Mouse (Mus musculus): ENCODE results near the gene Gpx8. TPM values are rescaled to one million over a fixed set of nuclear protein-coding genes. Genes with fewer than 3 reads are reported as not detected.

Gpx8 gene
- polyA plus RNA-seq, 1 experiment from 2014 or later: 5.5 TPM

DNA sequence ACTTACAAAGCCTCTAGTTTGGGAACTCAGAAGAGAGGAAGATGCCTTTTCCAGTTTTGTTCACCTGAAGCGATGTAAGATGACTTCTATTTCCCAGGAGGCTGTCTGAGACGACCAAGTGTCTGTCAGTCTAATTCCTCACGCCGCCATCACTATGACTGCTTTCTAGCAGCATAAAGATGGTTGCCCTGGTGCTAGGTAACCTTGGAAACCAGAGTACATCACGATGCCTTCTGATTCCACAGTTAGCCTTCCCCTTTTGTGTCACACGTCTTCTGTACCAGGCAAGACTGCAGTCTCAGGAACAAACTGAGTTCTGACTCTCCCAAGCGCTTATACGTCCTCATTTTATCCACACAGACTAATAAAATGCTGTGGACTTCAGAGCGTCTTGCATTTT lies 32.8 kb upstream of the Gpx8 start:
- no peak for DNase-seq
- Histone ChIP-seq H3K9ac (replicated peaks) (no peak overlapping the region), H3K27ac (ENCODE audit: low read depth) (no peak overlapping the region), H3K27me3 (ENCODE audit: insufficient read depth, low read length) (no peaks in the 10 kb centered on the region), H3K4me3 (ENCODE audit: low read depth, low read length) (no peak overlapping the region), H3K9me3 (ENCODE audit: low read length) (no peaks in the 10 kb centered on the region), H3K36me3 (replicated peaks; ENCODE audit: insufficient read depth, low read length) (no peaks in the 10 kb centered on the region), H3K4me1 (ENCODE audit: insufficient read depth) (no peaks in the 10 kb centered on the region), H3K4me2 (ENCODE audit: low read depth, low read length) (no peak overlapping the region)
- ATAC-seq: no peak
- no peak for TF ChIP-seq CTCF (IDR thresholded peaks at IDR 0.05; ENCODE audit: low read depth)
- WGBS (ENCODE audit: insufficient replicate concordance): 74% methylated on average over 9 of the region's 9 CpGs

DNA sequence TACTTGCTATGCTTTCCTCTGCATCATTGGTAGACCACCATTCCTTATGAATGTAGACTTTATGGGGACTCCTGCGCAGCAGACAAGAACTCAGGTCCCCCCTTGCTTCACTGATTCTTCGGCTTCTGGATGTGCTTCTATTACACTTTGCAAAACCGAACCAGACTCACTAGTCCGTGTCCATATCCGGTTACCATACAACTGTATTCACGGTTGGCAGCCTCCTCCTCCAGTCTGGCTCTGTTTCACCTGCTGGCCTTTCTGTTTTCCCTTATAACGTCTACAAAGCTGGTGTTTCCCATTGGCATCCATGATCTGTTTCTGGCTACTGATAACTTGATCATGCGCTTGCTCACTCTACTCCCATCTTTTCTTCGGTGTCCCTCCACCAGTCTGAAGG lies 18.3 kb upstream of the Gpx8 start:
- DNase-seq (no peak), ATAC-seq (no peak)
- 85% methylated on average over 9 of the region's 9 CpGs for WGBS (ENCODE audit: insufficient replicate concordance)
- H3K4me2 ChIP-seq (ENCODE audit: low read depth, low read length): no peak overlapping the region
- H3K36me3 ChIP-seq (replicated peaks; ENCODE audit: insufficient read depth, low read length): no peaks in the 10 kb centered on the region
- no peak for TF ChIP-seq EP300 (IDR thresholded peaks at IDR 0.05; ENCODE audit: low read depth)
- H3K27ac ChIP-seq (ENCODE audit: low read depth): no peak overlapping the region
- H3K4me3 ChIP-seq (ENCODE audit: low read depth, low read length): no peak overlapping the region
- H3K27me3 ChIP-seq (ENCODE audit: insufficient read depth, low read length): no peaks in the 10 kb centered on the region
- no peaks in the 10 kb centered on the region for H3K4me1 ChIP-seq (ENCODE audit: insufficient read depth)
- no peaks in the 10 kb centered on the region for H3K9me3 ChIP-seq (ENCODE audit: low read length)
- H3K9ac ChIP-seq (replicated peaks): no peak overlapping the region

DNA sequence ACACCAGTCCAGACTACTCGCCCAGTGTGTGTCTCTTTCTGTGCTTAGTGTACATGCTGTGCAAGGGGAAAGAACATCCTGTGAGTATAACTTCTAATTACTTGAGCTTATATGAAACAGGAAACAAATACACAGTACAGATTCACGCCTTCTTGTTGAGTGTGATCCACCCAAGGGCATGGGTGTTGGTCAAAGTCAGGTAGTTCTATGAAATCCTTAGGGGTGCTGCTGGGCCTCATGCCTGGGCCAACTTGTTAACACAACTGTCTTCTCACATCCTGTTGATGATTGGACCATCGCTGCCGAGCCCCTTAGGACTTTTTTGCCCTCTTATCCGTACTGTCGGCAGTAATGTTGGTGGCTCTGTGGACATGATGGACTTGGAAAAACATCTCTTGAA lies 15.5 kb upstream of the Gpx8 start:
- Histone ChIP-seq H3K4me2 (ENCODE audit: low read depth, low read length) (no peak overlapping the region), H3K9ac (replicated peaks) (no peak overlapping the region), H3K27me3 (ENCODE audit: insufficient read depth, low read length) (no peaks in the 10 kb centered on the region), H3K27ac (ENCODE audit: low read depth) (no peak overlapping the region), H3K4me1 (ENCODE audit: insufficient read depth) (no peaks in the 10 kb centered on the region), H3K4me3 (ENCODE audit: low read depth, low read length) (no peak overlapping the region), H3K9me3 (ENCODE audit: low read length) (no peaks in the 10 kb centered on the region), H3K36me3 (replicated peaks; ENCODE audit: insufficient read depth, low read length) (no peaks in the 10 kb centered on the region)
- no peak for DNase-seq
- TF ChIP-seq EP300 (IDR thresholded peaks at IDR 0.05; ENCODE audit: low read depth) (no peak), CTCF (IDR thresholded peaks at IDR 0.05; ENCODE audit: low read depth) (no peak)
- 79% methylated on average over 6 of the region's 6 CpGs for WGBS (ENCODE audit: insufficient replicate concordance)
- ATAC-seq: no peak

DNA sequence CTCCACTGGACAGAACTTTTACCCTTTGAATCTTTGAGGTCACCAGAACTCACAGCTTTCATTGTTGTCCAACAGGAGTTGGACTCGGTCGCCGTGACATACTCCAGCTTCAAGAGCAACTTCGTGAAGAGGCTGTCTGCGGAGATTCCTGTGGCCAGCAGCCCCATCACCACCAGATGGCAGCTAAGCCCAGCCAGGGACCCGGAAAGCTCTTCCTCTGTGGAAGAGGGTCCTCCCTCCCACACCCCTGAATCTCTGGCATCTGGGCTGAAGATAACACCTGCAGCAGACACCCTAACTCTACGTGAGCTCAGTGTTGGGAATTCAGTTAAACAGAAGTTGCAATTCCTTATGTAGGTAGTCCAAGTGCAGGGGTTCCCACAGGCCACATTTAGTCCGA lies 9.6 kb upstream of the Gpx8 start:
- no peak overlapping the region for H3K9ac ChIP-seq (replicated peaks)
- H3K36me3 ChIP-seq (replicated peaks; ENCODE audit: insufficient read depth, low read length): no peaks in the 10 kb centered on the region
- no peak overlapping the region for H3K4me2 ChIP-seq (ENCODE audit: low read depth, low read length)
- H3K27ac ChIP-seq (ENCODE audit: low read depth): no peak overlapping the region
- ATAC-seq: no peak
- no peaks in the 10 kb centered on the region for H3K4me1 ChIP-seq (ENCODE audit: insufficient read depth)
- peak; percentile 42 for TF ChIP-seq CTCF (IDR thresholded peaks at IDR 0.05; ENCODE audit: low read depth)
- TF ChIP-seq EP300 (IDR thresholded peaks at IDR 0.05; ENCODE audit: low read depth): no peak
- H3K27me3 ChIP-seq (ENCODE audit: insufficient read depth, low read length): no peaks in the 10 kb centered on the region
- H3K9me3 ChIP-seq (ENCODE audit: low read length): no peaks in the 10 kb centered on the region
- no peak overlapping the region for H3K4me3 ChIP-seq (ENCODE audit: low read depth, low read length)
- 54% methylated on average over 8 of the region's 8 CpGs for WGBS (ENCODE audit: insufficient replicate concordance)
- DNase-seq: no peak

DNA sequence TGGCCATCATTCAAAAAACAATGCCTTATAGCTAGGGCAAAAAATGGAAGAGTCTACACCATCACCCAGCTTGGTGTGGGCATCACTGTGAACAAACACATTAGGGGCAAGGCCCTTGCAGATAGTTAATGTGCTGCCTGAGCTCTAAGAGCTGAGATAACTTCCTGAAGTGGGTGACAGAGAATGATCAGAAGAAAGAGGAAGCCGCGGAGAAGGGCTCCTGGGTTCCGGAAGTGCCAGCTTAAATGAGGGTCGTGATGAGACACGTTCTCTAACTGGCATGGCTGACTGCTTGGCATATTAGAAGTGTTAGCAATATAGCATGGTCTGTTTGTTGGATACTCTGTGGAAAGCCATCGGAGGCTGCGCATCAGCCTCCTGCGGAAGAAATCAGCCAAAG lies 8.0 kb upstream of the Gpx8 start:
- WGBS (ENCODE audit: insufficient replicate concordance): 53% methylated on average over 8 of the region's 8 CpGs
- H3K27me3 ChIP-seq (ENCODE audit: insufficient read depth, low read length): no peaks in the 10 kb centered on the region

DNA sequence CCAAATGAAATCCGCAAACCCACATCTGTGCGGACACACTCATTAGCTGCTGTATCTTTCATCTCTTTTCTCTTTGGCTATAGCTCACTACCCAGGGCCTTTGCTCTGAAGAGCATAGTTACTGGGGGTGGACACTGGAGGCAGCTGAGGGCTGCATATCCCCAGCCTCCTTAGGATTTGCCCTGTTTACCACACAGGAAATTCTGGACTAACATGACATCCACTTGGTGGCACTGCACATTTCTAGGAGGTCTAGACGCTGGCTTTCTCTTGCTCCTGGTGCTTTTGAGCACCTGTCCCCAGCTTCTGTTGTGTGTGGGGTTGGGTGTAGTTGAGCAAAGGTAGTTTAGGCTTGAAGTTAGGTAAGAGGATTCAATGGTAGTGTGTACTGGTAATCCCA lies 1.4 kb upstream of the Gpx8 start:
- Histone ChIP-seq H3K27ac (ENCODE audit: low read depth) (no peak overlapping the region), H3K9me3 (ENCODE audit: low read length) (no peaks in the 10 kb centered on the region), H3K4me1 (ENCODE audit: insufficient read depth) (no peaks in the 10 kb centered on the region), H3K36me3 (replicated peaks; ENCODE audit: insufficient read depth, low read length) (no peaks in the 10 kb centered on the region), H3K4me2 (ENCODE audit: low read depth, low read length) (no peak overlapping the region), H3K27me3 (ENCODE audit: insufficient read depth, low read length) (no peaks in the 10 kb centered on the region), H3K4me3 (ENCODE audit: low read depth, low read length) (no peak overlapping the region), H3K9ac (replicated peaks) (no peak overlapping the region)
- 73% methylated on average over 3 of the region's 3 CpGs for WGBS (ENCODE audit: insufficient replicate concordance)
- DNase-seq (no peak), ATAC-seq (no peak)
- TF ChIP-seq EP300 (IDR thresholded peaks at IDR 0.05; ENCODE audit: low read depth) (no peak), CTCF (IDR thresholded peaks at IDR 0.05; ENCODE audit: low read depth) (0 out of 2 replicates have a peak, but pooled peaks have one; percentile 14)

More for the DNA sequence above, 8.0 kb upstream of the Gpx8 start:
- no peaks in the 10 kb centered on the region for H3K36me3 ChIP-seq (replicated peaks; ENCODE audit: insufficient read depth, low read length)
- H3K4me3 ChIP-seq (ENCODE audit: low read depth, low read length): no peak overlapping the region
- no peak overlapping the region for H3K9ac ChIP-seq (replicated peaks)
- TF ChIP-seq EP300 (IDR thresholded peaks at IDR 0.05; ENCODE audit: low read depth): no peak
- TF ChIP-seq CTCF (IDR thresholded peaks at IDR 0.05; ENCODE audit: low read depth): no peak
- no peaks in the 10 kb centered on the region for H3K9me3 ChIP-seq (ENCODE audit: low read length)
- H3K4me1 ChIP-seq (ENCODE audit: insufficient read depth): no peaks in the 10 kb centered on the region
- no peak for DNase-seq
- no peak overlapping the region for H3K4me2 ChIP-seq (ENCODE audit: low read depth, low read length)
- no peak overlapping the region for H3K27ac ChIP-seq (ENCODE audit: low read depth)
- no peak for ATAC-seq

DNA sequence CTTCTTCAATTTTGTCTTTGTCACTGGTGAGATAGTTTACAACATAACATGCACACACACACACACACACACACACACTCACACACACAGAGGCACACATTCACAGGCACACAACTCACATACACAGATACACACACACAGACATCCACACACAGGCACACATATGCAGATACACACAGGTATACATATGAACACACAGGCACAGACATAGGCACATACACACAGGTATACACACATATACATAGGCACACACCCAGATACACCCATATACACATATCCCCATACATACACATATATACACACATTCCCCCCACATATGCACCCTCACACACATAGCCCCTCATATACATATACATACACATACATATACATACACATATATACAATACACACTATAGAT lies 808 bp upstream of the Gpx8 start:
- ATAC-seq: no peak
- H3K4me2 ChIP-seq (ENCODE audit: low read depth, low read length): no peak overlapping the region
- H3K27me3 ChIP-seq (ENCODE audit: insufficient read depth, low read length): no peaks in the 10 kb centered on the region
- H3K9ac ChIP-seq (replicated peaks): no peak overlapping the region
- H3K27ac ChIP-seq (ENCODE audit: low read depth): no peak overlapping the region
- DNase-seq: no peak
- TF ChIP-seq EP300 (IDR thresholded peaks at IDR 0.05; ENCODE audit: low read depth): no peak
- no peak for TF ChIP-seq CTCF (IDR thresholded peaks at IDR 0.05; ENCODE audit: low read depth)
- no peaks in the 10 kb centered on the region for H3K36me3 ChIP-seq (replicated peaks; ENCODE audit: insufficient read depth, low read length)
- no peaks in the 10 kb centered on the region for H3K4me1 ChIP-seq (ENCODE audit: insufficient read depth)
- H3K9me3 ChIP-seq (ENCODE audit: low read length): no peaks in the 10 kb centered on the region
- no peak overlapping the region for H3K4me3 ChIP-seq (ENCODE audit: low read depth, low read length)
